Mouse (Mus musculus) hindbrain, embryonic 11.5 days (tissue): ENCODE data around the gene Gm49711. TPM values are rescaled to one million over a fixed set of nuclear protein-coding genes. Genes with fewer than 3 reads are reported as not detected.

Experiments
- ATAC-seq: fragments of 200-750 bp; cut with Nextera tagmentation; 2 replicates; pipeline ENCODE4 v1.8.0; 2017; ENCODE audit warnings: mild to moderate bottlenecking, moderate TSS enrichment, moderate library complexity; ENCODE audit not compliant: low FRiP score
- DNase-seq: peaks from one replicate; pipeline ENCODE4 v3.0.0-alpha.2; 2015; ENCODE audit warnings: low spot score
- H3K27ac ChIP-seq: fragments of 300-500 bp; sonication (generic); 2 replicates; pipeline ENCODE4 v1.5.1; 2014; ENCODE audit warnings: mild to moderate bottlenecking, low read depth, low read length
- H3K27me3 ChIP-seq: fragments of 300-500 bp; sonication (generic); 2 replicates; pipeline ENCODE4 v1.6.1; 2014; ENCODE audit warnings: mild to moderate bottlenecking, low read length, moderate library complexity, mixed read lengths; ENCODE audit not compliant: control insufficient read depth, insufficient read depth
- H3K36me3 ChIP-seq: fragments of 300-500 bp; sonication (generic); 2 replicates; pipeline ENCODE4 v1.6.1; 2014; ENCODE audit warnings: mild to moderate bottlenecking, low read length, moderate library complexity, mixed read lengths; ENCODE audit not compliant: control insufficient read depth, insufficient read depth
- H3K4me1 ChIP-seq: fragments of 300-500 bp; sonication (generic); replicated peaks from 2 replicates; pipeline ENCODE4 v1.6.1; 2014; ENCODE audit warnings: low read length, mixed read lengths; ENCODE audit not compliant: control insufficient read depth, insufficient read depth
- H3K4me2 ChIP-seq: fragments of 300-500 bp; sonication (generic); replicated peaks from 2 replicates; pipeline ENCODE4 v1.6.1; 2014; ENCODE audit warnings: mild to moderate bottlenecking, low read depth, low read length
- H3K4me3 ChIP-seq: fragments of 300-500 bp; sonication (generic); 2 replicates; pipeline ENCODE4 v1.5.1; 2014; ENCODE audit warnings: low read depth, low read length
- H3K9ac ChIP-seq: fragments of 300-500 bp; sonication (generic); 2 replicates; pipeline ENCODE4 v1.6.1; 2014; ENCODE audit warnings: low read depth, low read length
- H3K9me3 ChIP-seq: fragments of 300-500 bp; sonication (generic); 2 replicates; pipeline ENCODE4 v1.6.1; 2016; ENCODE audit warnings: low read length; ENCODE audit not compliant: control insufficient read depth
- WGBS: fragments of 180-500 bp; shearing (Covaris S2); extraction: QIAGEN DNeasy Blood & Tissue Kit; methylation state at CpG from one replicate; pipeline ENCODE4 v1.1.7; 2014; 5-methylcytosine and 5-hydroxymethylcytosine counted together
- polyA plus RNA-seq: library from polyadenylated mRNA; unstranded; fragments of >200 nt; fragmentation: Nextera tagmentation; extraction: Ambion mirVana; gene quantifications from 2 replicates; pipeline ENCODE4 v1.2.1, GENCODE M21; 2014

Gm49711 gene
- polyA plus RNA-seq, 1 experiment from 2014 or later: 0.20 TPM

GRCm38 (mm10) chr16:92163545-92163944 is 105.4 kb downstream of the Gm49711 start:
- Histone ChIP-seq H3K9ac (no peak overlapping the region), H3K27me3 (no peaks in the 10 kb centered on the region), H3K4me1 (peaks cover 2% of the 10 kb centered on the region; the same call in 1 of the 2 replicates), H3K9me3 (no peaks in the 10 kb centered on the region), H3K4me2 (no peak overlapping the region), H3K27ac (no peak overlapping the region), H3K36me3 (no peaks in the 10 kb centered on the region), H3K4me3 (no peak overlapping the region)
- ATAC-seq (no peak), DNase-seq (no peak)
- WGBS: 74% methylated on average over 4 of the region's 4 CpGs

GRCm38 (mm10) chr16:92176052-92176451 is 117.9 kb downstream of the Gm49711 start:
- Histone ChIP-seq H3K27me3 (no peaks in the 10 kb centered on the region), H3K4me3 (no peak overlapping the region), H3K9ac (no peak overlapping the region), H3K9me3 (no peaks in the 10 kb centered on the region), H3K4me1 (no peaks in the 10 kb centered on the region), H3K36me3 (no peaks in the 10 kb centered on the region), H3K27ac (no peak overlapping the region), H3K4me2 (no peak overlapping the region)
- 61% methylated on average over 1 of the region's 1 CpGs for WGBS
- no peak for DNase-seq
- no peak for ATAC-seq

- no peak overlapping the region for H3K4me2 ChIP-seq
- no peak overlapping the region for H3K4me3 ChIP-seq
- no peaks in the 10 kb centered on the region for H3K9me3 ChIP-seq
- H3K4me1 ChIP-seq: no peaks in the 10 kb centered on the region
- DNase-seq: no peak
- H3K36me3 ChIP-seq: no peaks in the 10 kb centered on the region
- 92% methylated on average over 1 of the region's 1 CpGs for WGBS
- no peak for ATAC-seq
- H3K27ac ChIP-seq: no peak overlapping the region
- no peaks in the 10 kb centered on the region for H3K27me3 ChIP-seq
- H3K9ac ChIP-seq: no peak overlapping the region
These were observed 119.6 kb downstream of the Gm49711 start for GRCm38 (mm10) chr16:92177718-92178117.

- Histone ChIP-seq H3K4me3 (no peak overlapping the region), H3K36me3 (no peaks in the 10 kb centered on the region), H3K9me3 (no peaks in the 10 kb centered on the region), H3K27me3 (no peaks in the 10 kb centered on the region), H3K4me1 (no peaks in the 10 kb centered on the region), H3K27ac (no peak overlapping the region), H3K4me2 (no peak overlapping the region), H3K9ac (no peak overlapping the region)
- 61% methylated on average over 8 of the region's 8 CpGs for WGBS
- ATAC-seq (no peak), DNase-seq (no peak)
These were observed 121.2 kb downstream of the Gm49711 start for GRCm38 (mm10) chr16:92179306-92179705.

GRCm38 (mm10) chr16:92183477-92183876 is 125.4 kb downstream of the Gm49711 start:
- no peak overlapping the region for H3K4me2 ChIP-seq
- WGBS: 61% methylated on average over 4 of the region's 4 CpGs
- no peaks in the 10 kb centered on the region for H3K4me1 ChIP-seq
- DNase-seq: no peak
- H3K27ac ChIP-seq: no peak overlapping the region
- no peak overlapping the region for H3K4me3 ChIP-seq
- H3K9me3 ChIP-seq: no peaks in the 10 kb centered on the region
- H3K27me3 ChIP-seq: no peaks in the 10 kb centered on the region
- no peaks in the 10 kb centered on the region for H3K36me3 ChIP-seq
- no peak overlapping the region for H3K9ac ChIP-seq
- no peak for ATAC-seq

- H3K4me1 ChIP-seq: no peaks in the 10 kb centered on the region
- no peak for ATAC-seq
- no peak overlapping the region for H3K4me2 ChIP-seq
- no peaks in the 10 kb centered on the region for H3K9me3 ChIP-seq
- no peak for DNase-seq
- no peak overlapping the region for H3K9ac ChIP-seq
- no peaks in the 10 kb centered on the region for H3K36me3 ChIP-seq
- no peaks in the 10 kb centered on the region for H3K27me3 ChIP-seq
- no peak overlapping the region for H3K4me3 ChIP-seq
- no peak overlapping the region for H3K27ac ChIP-seq
These were observed 132.5 kb downstream of the Gm49711 start for GRCm38 (mm10) chr16:92190603-92191002.

GRCm38 (mm10) chr16:92195094-92195493 is 137.0 kb downstream of the Gm49711 start:
- 67% methylated on average over 6 of the region's 6 CpGs for WGBS
- H3K4me1 ChIP-seq: no peaks in the 10 kb centered on the region
- H3K4me3 ChIP-seq: no peak overlapping the region
- no peak overlapping the region for H3K9ac ChIP-seq
- H3K27ac ChIP-seq: no peak overlapping the region
- no peaks in the 10 kb centered on the region for H3K27me3 ChIP-seq
- H3K9me3 ChIP-seq: no peaks in the 10 kb centered on the region
- ATAC-seq: no peak
- H3K4me2 ChIP-seq: no peak overlapping the region
- DNase-seq: no peak
- no peaks in the 10 kb centered on the region for H3K36me3 ChIP-seq

GRCm38 (mm10) chr16:92196741-92197331 is 138.7 kb downstream of the Gm49711 start:
- H3K4me3 ChIP-seq: no peak overlapping the region
- H3K4me1 ChIP-seq: no peaks in the 10 kb centered on the region
- no peak overlapping the region for H3K9ac ChIP-seq
- H3K27ac ChIP-seq: no peak overlapping the region
- no peaks in the 10 kb centered on the region for H3K27me3 ChIP-seq
- no peaks in the 10 kb centered on the region for H3K36me3 ChIP-seq
- no peaks in the 10 kb centered on the region for H3K9me3 ChIP-seq
- ATAC-seq (no peak), DNase-seq (no peak)
- no peak overlapping the region for H3K4me2 ChIP-seq
- WGBS: 80% methylated on average over 8 of the region's 8 CpGs

- ATAC-seq (no peak), DNase-seq (no peak)
- H3K27ac ChIP-seq: no peak overlapping the region
- H3K36me3 ChIP-seq: no peaks in the 10 kb centered on the region
- no peaks in the 10 kb centered on the region for H3K27me3 ChIP-seq
- no peak overlapping the region for H3K4me2 ChIP-seq
- no peaks in the 10 kb centered on the region for H3K9me3 ChIP-seq
- H3K4me3 ChIP-seq: no peak overlapping the region
- no peaks in the 10 kb centered on the region for H3K4me1 ChIP-seq
- H3K9ac ChIP-seq: no peak overlapping the region
- WGBS: 50% methylated on average over 7 of the region's 7 CpGs
These were observed 142.5 kb downstream of the Gm49711 start for GRCm38 (mm10) chr16:92200615-92201014.
